Mouse (Mus musculus): ENCODE data around the gene Rsrp1. TPM values are rescaled to one million over a fixed set of nuclear protein-coding genes. Genes with fewer than 3 reads are reported as not detected.

The Rsrp1 gene
- 947 and 1,179 TPM in 2 replicates for polyA plus RNA-seq (2012; rRNA removed)

GRCm38 (mm10) chr4:134923258-134924018 is at the start of gene Rsrp1:
Gene Rsrp1, plus strand, starts transcription at chr4:134923592.

GRCm38 (mm10) chr4:134914864-134915209 is 8.6 kb upstream of the Rsrp1 start, which contains the start of gene Tmem50a:
Gene Tmem50a, minus strand, starts transcription at chr4:134915024.

GRCm38 (mm10) chr4:134930684-134931481 is 7.5 kb downstream of the Rsrp1 start, which contains the start of gene Syf2:
Gene Syf2, plus strand, starts transcription at chr4:134930898.

Other genes with a start within 250 kb of the Rsrp1 start
- gene Man1c1, start 219.3 kb upstream of the Rsrp1 start, polyA plus RNA-seq (2012; rRNA removed), result 4.9 and 5.4 TPM in 2 replicates
- gene Ldlrap1, start 155.6 kb upstream of the Rsrp1 start, polyA plus RNA-seq (2012; rRNA removed), result 12.7 and 13.4 TPM in 2 replicates
- 9.7 and 14.4 TPM in 2 replicates for gene Maco1, start 70.2 kb upstream of the Rsrp1 start, polyA plus RNA-seq (2012; rRNA removed)
- gene Rhd, start 59.1 kb upstream of the Rsrp1 start, polyA plus RNA-seq (2012; rRNA removed), result 0.07 and 0.14 TPM in 2 replicates
- gene Tmem50a, start 8.6 kb upstream of the Rsrp1 start, polyA plus RNA-seq (2012; rRNA removed), result 55.8 and 71.6 TPM in 2 replicates
- gene Syf2, start 7.3 kb downstream of the Rsrp1 start, polyA plus RNA-seq (2012; rRNA removed), result 13.4 and 15.6 TPM in 2 replicates
- 2.5 and 3.0 TPM in 2 replicates for gene Runx3, start 197.1 kb downstream of the Rsrp1 start, polyA plus RNA-seq (2012; rRNA removed)

All from colon, adult 2 months (tissue).